Mouse (Mus musculus) liver, embryonic 14.5 days (tissue): ENCODE data around the gene Aire. TPM values are rescaled to one million over a fixed set of nuclear protein-coding genes. Genes with fewer than 3 reads are reported as not detected.
"Not testable (repeated sequence)": the region's sequence is repeated elsewhere in the genome, so short reads cannot be mapped to it uniquely, and the experiment has no call there.

ENCODE experiments used
- ATAC-seq: fragments of 200-750 bp; cut with Nextera tagmentation; 2 replicates; pipeline ENCODE4 v1.8.0; 2017; ENCODE audit warnings: moderate number of reproducible peaks, mild to moderate bottlenecking, moderate library complexity; ENCODE audit not compliant: insufficient read depth
- DNase-seq, 3 experiments: peaks; one replicate each; pipeline ENCODE4 v3.0.0-alpha.2; 2012 to 2013; ENCODE audit warnings: low read depth in 3 of 3, low spot score in 3 of 3
- H3K27ac ChIP-seq: fragments of 300-500 bp; sonication (generic); 2 replicates; pipeline ENCODE4 v1.5.1; 2014; ENCODE audit warnings: moderate library complexity, mild to moderate bottlenecking, control low read depth, inconsistent platforms
- H3K27me3 ChIP-seq: fragments of 300-500 bp; sonication (generic); 2 replicates; pipeline ENCODE4 v1.6.1; 2014; ENCODE audit warnings: mild to moderate bottlenecking, low read length, moderate library complexity; ENCODE audit not compliant: control insufficient read depth, insufficient read depth
- H3K36me3 ChIP-seq: fragments of 300-500 bp; sonication (generic); replicated peaks from 2 replicates; pipeline ENCODE4 v1.6.1; 2014; ENCODE audit warnings: low read depth; ENCODE audit not compliant: control insufficient read depth, insufficient read depth
- H3K4me1 ChIP-seq, 2 experiments: fragments of 200-500 bp in 1 of 2; fragments of 300-500 bp in 1 of 2; sonication (generic) in 1 of 2; replicated peaks; 2 replicates each; pipeline ENCODE4 v1.6.1; 2012 to 2014; ENCODE audit warnings: antibody characterized with exemption in 1 of 2, inconsistent platforms in 1 of 2, low read length in 1 of 2; ENCODE audit not compliant: control insufficient read depth in 2 of 2, insufficient read depth in 2 of 2
- H3K4me2 ChIP-seq: fragments of 300-500 bp; sonication (generic); 2 replicates; pipeline ENCODE4 v1.6.1; 2014; ENCODE audit warnings: low read depth, mild to moderate bottlenecking, control low read depth, moderate library complexity
- H3K4me3 ChIP-seq, 2 experiments: fragments of 200-500 bp in 1 of 2; fragments of 300-500 bp in 1 of 2; sonication (generic) in 1 of 2; 2 replicates each; pipeline ENCODE4 v1.5.1; 2012 to 2014; ENCODE audit warnings: low read depth in 2 of 2, low read length in 2 of 2, mild to moderate bottlenecking in 2 of 2, control low read depth in 1 of 2, inconsistent platforms in 1 of 2, moderate library complexity in 1 of 2; ENCODE audit not compliant: insufficient read depth in 1 of 2
- H3K9ac ChIP-seq: fragments of 300-500 bp; sonication (generic); replicated peaks from 2 replicates; pipeline ENCODE4 v1.6.1; 2014; ENCODE audit warnings: mild to moderate bottlenecking, control low read depth, moderate library complexity
- H3K9me3 ChIP-seq: fragments of 300-500 bp; sonication (generic); 2 replicates; pipeline ENCODE4 v1.6.1; 2016; ENCODE audit warnings: low read length, mixed read lengths; ENCODE audit not compliant: control insufficient read depth
- CTCF ChIP-seq: IDR thresholded peaks from 2 replicates; pipeline ENCODE4 v1.5.1; 2016; ENCODE audit warnings: antibody characterized with exemption, low read depth, control low read depth
- EP300 ChIP-seq: IDR thresholded peaks from 2 replicates; pipeline ENCODE4 v1.6.1; 2016; ENCODE audit warnings: antibody characterized with exemption, low read depth
- WGBS: fragments of 180-500 bp; shearing (Covaris S2); extraction: QIAGEN DNeasy Blood & Tissue Kit; methylation state at CpG from one replicate; pipeline ENCODE4 v1.1.7; 2014; ENCODE audit not compliant: insufficient replicate concordance; 5-methylcytosine and 5-hydroxymethylcytosine counted together
- polyA plus RNA-seq, 2 experiments: library from polyadenylated mRNA; depleted of rRNA in 1 of 2; stranded (reverse) in 1 of 2; unstranded in 1 of 2; fragments of >200 nt; fragmentation: Nextera tagmentation in 1 of 2; extraction: Ambion mirVana in 1 of 2; gene quantifications; 2 replicates each; pipeline versions ENCODE4 v1.2.1 to v1.2.3; 2012 to 2014

The Aire gene
- polyA plus RNA-seq, 2 experiments: not detected

DNA sequence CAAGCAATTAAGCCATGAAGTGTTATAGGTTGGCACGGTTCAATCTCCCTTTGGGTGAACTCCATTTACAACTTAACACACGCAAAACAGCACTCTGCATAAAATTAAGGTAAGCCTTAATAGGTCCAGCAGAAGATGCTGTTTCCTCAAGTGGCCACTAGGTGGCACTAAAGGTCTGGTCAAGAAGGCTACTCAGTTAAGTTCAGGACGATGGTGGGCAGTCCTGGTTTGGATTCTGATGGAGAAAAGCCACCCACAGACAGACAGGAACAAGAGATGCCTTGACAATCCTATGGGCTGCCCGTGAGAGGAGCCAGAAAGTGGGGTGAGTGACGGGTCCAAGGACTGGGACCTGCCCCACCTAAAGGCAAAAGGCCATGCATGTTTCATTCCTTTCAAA, 15.3 kb downstream of the Aire start:
- TF ChIP-seq EP300 (no peak), CTCF (peak; percentile 91)
- no peaks in the 10 kb centered on the region; a peak in 1 of 4 replicates for H3K4me1 ChIP-seq
- no peak overlapping the region for H3K4me3 ChIP-seq
- H3K9me3 ChIP-seq: no peaks in the 10 kb centered on the region
- H3K36me3 ChIP-seq: no peaks in the 10 kb centered on the region
- no peaks in the 10 kb centered on the region for H3K27me3 ChIP-seq
- DNase-seq (peak in 2 of 3 experiments; percentile 52 to 54), ATAC-seq (no peak)
- no peak overlapping the region for H3K9ac ChIP-seq
- H3K4me2 ChIP-seq: no peak overlapping the region
- no peak overlapping the region for H3K27ac ChIP-seq
- WGBS: 4% methylated on average over 5 of the region's 5 CpGs

DNA sequence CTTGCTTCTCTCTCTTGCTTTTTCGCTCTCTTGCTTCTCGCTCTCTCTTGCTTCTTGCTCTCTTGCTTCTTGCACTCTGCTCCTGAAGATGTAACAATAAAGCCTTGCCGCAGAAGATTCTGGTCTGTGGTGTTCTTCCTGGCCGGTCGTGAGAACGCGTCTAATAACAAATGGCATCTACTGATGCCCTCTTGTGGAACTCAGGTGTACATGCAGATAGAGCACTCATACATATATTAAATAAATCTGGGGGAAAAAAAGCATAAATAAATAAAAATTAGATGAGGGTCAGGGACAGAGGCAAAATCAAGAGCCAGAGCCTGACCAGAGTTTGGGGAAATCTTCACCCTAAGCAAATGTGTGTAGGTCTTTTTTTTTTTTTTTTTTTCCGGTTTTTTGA, 18.0 kb downstream of the Aire start:
- H3K4me2 ChIP-seq, H3K27ac ChIP-seq, H3K4me3 ChIP-seq, H3K9ac ChIP-seq, H3K27me3 ChIP-seq, ATAC-seq, H3K9me3 ChIP-seq, DNase-seq, H3K36me3 ChIP-seq, H3K4me1 ChIP-seq: not testable (repeated sequence)
- peak; percentile 50; the same call in 1 of the 2 replicates for TF ChIP-seq CTCF
- WGBS: 63% methylated on average over 6 of the region's 8 CpGs

DNA sequence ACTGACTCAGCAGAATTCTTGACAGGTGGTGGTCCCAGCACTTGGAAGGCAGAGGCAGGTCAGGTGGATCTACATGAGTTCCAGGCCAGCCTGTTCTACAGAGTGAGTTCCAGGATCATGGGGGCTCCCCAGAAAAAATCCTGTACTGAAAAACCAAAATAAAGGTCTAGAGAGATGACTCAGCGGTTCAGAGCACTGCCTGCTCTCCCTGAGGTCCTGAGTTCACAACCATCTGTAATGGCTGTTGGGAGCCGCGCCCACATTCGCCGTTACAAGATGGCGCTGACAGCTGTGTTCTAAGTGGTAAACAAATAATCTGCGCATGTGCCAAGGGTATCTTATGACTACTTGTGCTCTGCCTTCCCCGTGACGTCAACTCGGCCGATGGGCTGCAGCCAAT, 23.4 kb downstream of the Aire start:
- 91% methylated on average over 6 of the region's 11 CpGs for WGBS
- not testable (repeated sequence) for ATAC-seq, H3K27me3 ChIP-seq, DNase-seq, H3K4me3 ChIP-seq, H3K36me3 ChIP-seq, H3K9ac ChIP-seq, H3K4me2 ChIP-seq, H3K9me3 ChIP-seq, H3K27ac ChIP-seq
- H3K4me1 ChIP-seq: peaks cover 2 to 11% of the 10 kb centered on the region in 2 experiments

DNA sequence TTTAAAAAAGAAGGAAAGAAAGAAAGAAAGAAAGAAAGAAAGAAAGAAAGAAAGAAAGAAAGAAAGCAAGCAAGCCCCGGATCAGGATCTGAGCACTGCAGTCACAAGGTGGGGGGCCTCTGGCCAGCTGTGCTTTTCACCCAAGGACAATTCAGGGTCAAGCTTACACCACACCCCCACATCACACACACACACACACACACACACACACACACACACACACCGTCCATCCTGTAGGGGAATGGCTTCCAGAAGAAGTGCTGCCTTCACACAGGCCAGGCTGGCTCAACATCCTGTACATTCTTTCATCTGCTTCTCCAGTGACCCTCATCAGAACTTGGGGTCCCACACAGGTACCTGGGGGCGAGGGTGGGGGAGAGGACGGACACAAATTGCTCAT, 24.1 kb downstream of the Aire start:
- Histone ChIP-seq H3K9ac (no peak overlapping the region), H3K4me3 (no peak overlapping the region), H3K27me3 (no peaks in the 10 kb centered on the region), H3K4me1 (peaks cover 2 to 11% of the 10 kb centered on the region in 2 experiments), H3K36me3 (no peaks in the 10 kb centered on the region), H3K9me3 (no peaks in the 10 kb centered on the region), H3K27ac (no peak overlapping the region), H3K4me2 (no peak overlapping the region)
- TF ChIP-seq CTCF (no peak), EP300 (no peak)
- no peak for ATAC-seq
- WGBS: 69% methylated on average over 4 of the region's 4 CpGs
- no peak for DNase-seq

DNA sequence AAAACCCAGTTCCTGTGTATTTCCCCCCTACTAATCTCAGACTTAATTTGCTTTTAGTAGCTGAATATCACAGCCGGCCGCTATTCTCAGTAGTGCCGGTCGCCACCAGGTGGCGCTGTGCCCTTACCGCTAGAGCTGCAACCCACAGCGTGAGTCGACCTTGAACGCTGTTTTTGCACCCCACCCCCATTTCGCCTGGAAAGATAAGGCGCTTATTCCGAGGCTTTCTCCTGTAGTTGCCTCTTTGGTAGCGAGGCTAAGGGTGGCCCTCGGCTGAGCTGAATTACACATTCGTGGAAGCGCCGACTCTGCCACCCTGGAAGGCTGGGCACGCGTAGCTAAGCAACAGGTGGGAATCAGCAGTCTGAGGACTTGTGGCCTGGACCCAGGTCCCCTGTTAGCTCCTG, 24.6 kb downstream of the Aire start:
- H3K4me3 ChIP-seq: peak overlapping the region in 1 of 2 experiments; percentile 50; a peak in 2 of 4 replicates

More for the DNA sequence above, 24.6 kb downstream of the Aire start:
- 17% methylated on average over 19 of the region's 19 CpGs for WGBS
- ATAC-seq (peak; percentile 72; the same call in 1 of the 2 replicates), DNase-seq (peak; percentile 71 to 73 (median 73))
- Histone ChIP-seq H3K36me3 (no peaks in the 10 kb centered on the region), H3K27me3 (no peaks in the 10 kb centered on the region), H3K9me3 (no peaks in the 10 kb centered on the region), H3K4me2 (peak overlapping the region; percentile 65), H3K27ac (no peak overlapping the region), H3K4me1 (peaks cover 2 to 11% of the 10 kb centered on the region in 2 experiments), H3K9ac (no peak overlapping the region)
- peak; percentile 99 for TF ChIP-seq CTCF
- no peak for TF ChIP-seq EP300
